Mouse (Mus musculus) embryo, embryonic 11.5 days (tissue): ENCODE data around the gene Prkg1.
A peak's percentile ranks its signal among the peaks of the same experiment; 100 is the strongest.

ENCODE experiments used
- DNase-seq: peaks from one replicate; pipeline ENCODE4 v3.0.0-alpha.2; 2012; ENCODE audit warnings: low read depth, low spot score

Prkg1 gene

GRCm38 (mm10) chr19:31746635-31747034, 18.2 kb downstream of the Prkg1 start:
- no peak for DNase-seq

DNA sequence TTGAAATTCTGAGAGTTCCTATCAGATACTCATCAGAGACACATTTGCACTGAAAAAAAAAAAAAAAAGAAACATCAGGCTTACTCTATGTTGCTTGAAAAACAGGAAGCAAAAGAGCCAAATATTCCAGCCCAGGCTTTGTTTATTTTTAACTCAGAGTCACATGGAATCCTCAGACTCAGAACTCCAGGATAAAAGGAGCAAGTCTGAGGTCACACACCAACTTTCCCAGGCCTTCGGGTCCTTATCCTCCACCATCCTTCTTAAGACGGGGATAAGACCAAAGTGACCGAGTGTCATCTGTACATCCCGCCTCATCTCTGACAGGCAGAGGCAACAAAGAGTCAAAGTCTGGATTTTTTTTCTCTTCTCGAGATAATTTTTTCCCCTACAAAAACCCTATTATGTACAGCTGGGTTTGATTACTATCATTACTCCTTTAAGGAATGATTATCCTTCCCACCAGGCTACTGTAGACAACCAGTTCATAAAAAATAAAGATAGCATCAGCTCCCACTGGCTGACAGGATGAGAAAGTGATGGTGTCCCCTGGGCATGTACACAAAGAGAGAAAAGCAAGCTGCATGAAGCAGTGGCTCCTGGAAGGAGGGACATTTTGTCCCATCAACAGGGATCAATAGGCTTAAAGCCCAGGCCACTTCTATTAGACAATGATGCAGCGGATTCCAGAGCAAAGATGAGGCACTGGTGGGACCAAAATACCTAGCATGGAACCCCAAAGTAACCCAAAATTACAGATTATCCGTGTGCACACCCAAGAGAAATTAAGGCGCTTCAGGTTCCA, 21.4 kb downstream of the Prkg1 start:
- DNase-seq, result no peak

DNA sequence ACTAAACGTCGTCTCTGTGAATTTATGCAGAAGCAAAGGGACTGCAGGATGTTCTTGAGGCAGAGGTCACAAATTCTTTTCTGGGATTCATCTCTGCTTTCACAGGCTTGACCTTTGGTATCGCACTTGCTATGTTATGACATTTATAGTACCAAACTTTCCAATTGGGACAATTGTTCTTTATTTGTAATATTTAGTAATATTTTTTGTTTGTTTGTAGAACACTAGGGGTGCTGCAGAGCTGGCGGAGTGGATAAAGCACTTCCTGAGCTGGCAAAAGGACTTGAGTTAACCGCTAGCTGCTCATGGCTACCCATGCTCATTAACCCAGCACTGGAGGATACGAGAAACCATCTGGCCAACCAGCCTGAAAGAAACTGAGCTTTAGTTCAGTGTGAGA, 49.9 kb downstream of the Prkg1 start:
- DNase-seq, result no peak

DNA sequence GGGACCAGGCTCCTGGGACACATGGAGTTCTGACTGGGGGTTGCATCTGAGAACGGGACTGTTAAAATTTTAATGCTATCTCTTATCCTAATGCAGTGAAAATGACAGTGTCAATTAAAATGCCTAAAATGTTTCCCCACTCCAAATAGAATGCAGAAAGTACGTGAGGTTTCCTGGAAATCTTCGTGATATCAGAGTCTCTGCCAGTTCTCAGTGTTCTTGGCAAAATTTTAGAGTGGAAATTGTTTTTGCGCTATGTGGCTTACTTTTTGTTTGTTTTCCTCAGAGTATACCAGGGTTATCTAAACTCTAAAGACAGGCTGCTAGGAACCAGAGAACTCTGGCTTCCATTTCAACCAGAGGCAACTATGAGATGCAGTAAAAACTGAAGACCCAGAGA, 50.4 kb downstream of the Prkg1 start:
- no peak for DNase-seq

- no peak for DNase-seq
These were observed 51.5 kb downstream of the Prkg1 start for GRCm38 (mm10) chr19:31713321-31713720.

GRCm38 (mm10) chr19:31710336-31710735, 54.5 kb downstream of the Prkg1 start:
- DNase-seq, result no peak

DNA sequence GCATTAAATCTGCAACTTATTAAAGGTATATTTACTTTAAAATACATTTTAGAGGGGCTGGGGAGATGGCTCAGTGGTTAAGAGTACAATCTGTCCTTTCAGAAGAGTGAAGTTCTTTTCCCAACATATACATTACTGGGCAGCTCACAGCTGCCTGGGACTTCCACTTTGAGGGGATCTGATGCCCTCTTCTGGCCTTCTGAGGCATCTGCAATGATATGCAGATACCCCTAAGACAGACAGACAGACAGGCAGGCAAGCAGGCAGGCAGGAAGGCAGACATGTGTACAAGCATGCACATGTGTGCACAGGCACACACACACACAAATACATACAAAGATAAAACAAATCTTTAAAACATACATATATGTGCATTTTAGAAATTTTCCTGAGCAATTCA, 60.8 kb downstream of the Prkg1 start:
- DNase-seq, result no peak

DNA sequence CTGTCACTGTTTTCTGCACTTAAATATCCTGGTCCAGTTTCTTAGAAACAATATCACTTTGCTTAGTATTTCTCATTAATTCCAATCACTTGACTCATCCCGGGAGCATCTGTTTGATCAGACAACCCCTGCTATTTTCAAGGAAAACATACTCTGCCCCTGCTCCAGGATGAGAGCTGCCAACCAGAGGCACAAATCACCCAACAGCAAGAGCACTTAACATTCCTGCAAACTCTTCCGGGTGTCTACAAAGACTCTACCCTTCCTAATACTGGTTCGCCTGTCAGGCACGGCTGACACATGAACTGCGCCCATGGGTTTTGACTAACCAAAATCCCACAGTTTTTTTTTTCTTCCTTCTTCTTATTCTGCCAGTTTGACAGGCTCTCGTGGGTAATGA, 65.9 kb downstream of the Prkg1 start:
- no peak for DNase-seq

- DNase-seq, result no peak
These were observed 84.0 kb downstream of the Prkg1 start for GRCm38 (mm10) chr19:31680821-31681220.

GRCm38 (mm10) chr19:31678324-31678723, 86.5 kb downstream of the Prkg1 start:
- no peak for DNase-seq

DNA sequence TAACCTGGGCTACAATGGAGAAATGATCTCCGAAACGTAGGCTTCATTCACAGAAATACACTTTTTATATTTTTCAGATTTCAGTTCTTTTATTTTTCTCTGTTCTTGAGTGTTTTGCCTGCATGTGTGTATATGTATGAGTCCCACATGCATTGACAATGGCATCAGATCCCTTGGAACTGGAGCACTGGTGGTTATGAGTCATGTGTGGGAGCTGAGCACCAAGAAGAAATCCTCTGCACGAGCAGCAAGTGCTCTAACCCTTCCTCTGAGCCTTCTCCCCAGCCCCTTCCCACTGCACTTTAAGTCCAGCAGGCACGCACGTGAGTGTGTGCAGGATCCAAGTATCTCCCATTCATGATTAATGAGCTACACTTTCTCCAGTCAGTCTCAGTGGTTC, 93.1 kb downstream of the Prkg1 start:
- DNase-seq, result no peak

GRCm38 (mm10) chr19:31665007-31665406, 99.8 kb downstream of the Prkg1 start:
- DNase-seq, result no peak

DNA sequence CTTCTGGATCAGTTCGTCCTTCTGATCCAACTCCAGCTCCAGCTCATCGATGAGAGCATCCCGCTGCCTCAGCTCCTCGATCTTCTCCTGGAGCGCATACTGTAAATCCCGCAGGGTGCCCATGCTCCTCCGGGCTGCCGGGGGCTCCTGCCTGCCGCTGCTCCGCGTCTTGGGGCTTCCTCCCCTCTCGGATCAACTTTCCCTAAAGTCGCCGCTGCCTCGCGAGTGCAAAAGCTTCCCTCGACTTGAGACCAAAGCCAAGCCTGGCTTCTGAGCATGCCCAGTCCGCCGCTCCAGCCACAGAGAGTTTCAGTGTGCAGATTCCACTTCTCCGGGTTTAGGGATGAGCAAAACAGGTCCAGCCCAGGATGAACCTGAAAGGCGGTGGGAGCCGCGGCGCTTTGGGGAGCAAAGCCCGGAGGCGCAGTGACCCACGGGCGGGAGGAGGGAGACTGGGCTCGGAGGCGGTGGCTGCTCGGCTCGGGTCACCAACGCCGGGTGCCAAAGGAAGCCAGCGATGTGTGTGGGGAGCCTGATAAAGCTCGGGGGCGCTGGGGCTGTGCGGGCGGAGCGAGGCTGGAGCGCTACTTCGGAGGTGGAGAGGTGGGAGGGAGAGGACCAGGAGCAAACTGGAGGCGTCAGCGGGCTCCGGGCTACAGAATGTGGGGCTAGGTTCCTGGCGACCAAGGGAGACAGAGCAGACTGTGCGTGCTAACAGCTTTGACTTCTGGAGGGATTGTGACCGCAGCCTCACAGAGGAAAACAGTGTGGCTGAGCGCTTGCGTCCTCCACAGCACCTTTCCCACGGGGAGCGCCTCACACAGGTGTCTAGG, 100.5 kb downstream of the Prkg1 start:
- peak; percentile 62 for DNase-seq

GRCm38 (mm10) chr19:31663437-31664158, 101.2 kb downstream of the Prkg1 start:
- peak; percentile 22 for DNase-seq

DNA sequence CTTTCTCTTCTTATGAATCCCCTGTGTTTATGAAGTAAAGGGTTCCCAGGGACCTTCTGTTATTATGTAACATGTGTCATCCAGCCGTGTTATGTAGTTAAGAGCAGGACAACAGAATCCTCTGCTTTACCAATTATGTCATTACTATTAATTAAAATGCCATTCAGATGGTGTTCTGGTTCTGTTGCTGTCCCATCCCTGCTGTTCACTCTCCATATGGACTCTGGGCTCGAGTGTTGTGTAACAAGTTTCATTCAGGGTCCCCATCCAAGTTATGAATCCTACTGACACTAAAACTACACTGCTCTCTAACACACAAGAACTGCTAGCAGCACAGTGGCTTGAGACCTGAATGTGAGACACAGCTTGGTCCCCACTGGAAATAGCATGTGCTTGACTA, 102.0 kb downstream of the Prkg1 start:
- DNase-seq, result no peak

- DNase-seq, result no peak
These were observed 106.0 kb downstream of the Prkg1 start for GRCm38 (mm10) chr19:31658751-31659397.

GRCm38 (mm10) chr19:31656256-31656655, 108.6 kb downstream of the Prkg1 start:
- no peak for DNase-seq

DNA sequence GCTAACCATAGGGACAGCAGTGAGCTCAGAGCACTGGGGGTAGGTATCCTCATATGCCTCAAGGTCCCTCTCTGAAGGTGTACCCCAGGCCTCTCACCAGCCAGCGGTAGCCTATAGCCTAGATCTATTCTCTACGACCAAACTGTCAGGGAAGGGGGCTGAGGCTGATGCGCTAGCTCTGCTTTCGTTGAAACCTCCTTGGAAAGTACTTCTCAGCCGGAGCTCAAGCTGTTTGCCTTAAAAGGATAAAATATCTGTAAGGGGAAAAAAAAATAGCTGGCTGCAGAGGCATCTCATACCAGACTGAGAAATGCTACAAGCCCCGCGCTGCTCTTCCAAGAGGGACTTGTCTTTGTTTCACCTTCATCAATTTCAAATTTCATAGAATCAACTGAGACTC, 109.0 kb downstream of the Prkg1 start:
- DNase-seq, result no peak

DNA sequence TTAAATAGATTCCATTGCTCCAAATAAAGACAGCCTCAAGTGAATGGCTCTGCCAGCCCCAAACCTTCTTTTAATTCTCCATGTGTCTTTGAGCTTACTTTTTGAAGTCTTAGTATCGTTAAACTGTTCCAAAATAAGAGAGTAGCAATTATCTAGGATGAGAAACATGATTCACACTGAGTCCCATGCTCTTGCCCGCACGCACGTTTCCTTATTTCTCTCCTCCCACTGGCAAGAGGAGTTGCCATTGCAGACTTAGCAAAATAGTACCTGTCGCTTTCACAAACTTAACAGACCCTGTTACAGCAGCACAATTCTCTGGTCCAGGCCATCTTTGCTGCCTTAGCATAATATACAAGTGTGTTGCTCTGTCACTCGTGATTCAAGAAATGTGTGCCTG, 110.8 kb downstream of the Prkg1 start:
- DNase-seq, result no peak

DNA sequence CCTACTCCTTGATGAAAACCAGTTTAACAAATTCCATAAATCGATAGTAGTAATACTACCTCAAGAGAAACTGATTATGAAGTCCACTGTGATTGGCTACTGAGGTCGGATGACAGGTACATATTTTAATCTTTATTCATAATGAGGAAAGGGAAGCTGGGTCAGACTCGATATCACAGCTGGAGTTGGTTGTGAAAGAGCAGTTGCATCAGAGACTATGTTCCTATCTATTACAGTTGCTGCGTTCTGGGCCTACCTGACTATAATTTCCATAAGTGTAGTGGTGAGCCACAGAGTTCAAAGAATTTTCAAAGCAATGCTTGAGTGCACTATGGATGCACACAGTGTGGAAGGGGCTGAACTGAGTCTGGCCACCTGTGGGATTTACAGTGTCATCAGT, 114.4 kb downstream of the Prkg1 start:
- no peak for DNase-seq

GRCm38 (mm10) chr19:31647492-31647891, 117.3 kb downstream of the Prkg1 start:
- DNase-seq, result no peak
